Mouse (Mus musculus) gastrocnemius, postnatal 36 days (tissue): ENCODE results near the gene Prickle3. TPM values are rescaled to one million over a fixed set of nuclear protein-coding genes. Genes with fewer than 3 reads are reported as not detected.
"Not testable (repeated sequence)": the region's sequence is repeated elsewhere in the genome, so short reads cannot be mapped to it uniquely, and the experiment has no call there.

Experiments
- DNase-seq, 2 experiments: peaks; one replicate each; pipeline ENCODE4 v3.0.0; 2022
- intact Hi-C: fragments of 180-260 bp; cut with DNase I; formaldehyde crosslinking; loops from one replicate; pipeline ENCODE4 v1.15.1; 2025
- total RNA-seq, 2 experiments: library from RNA; stranded (reverse); gene quantifications; 2 replicates each; pipeline ENCODE4 v1.2.3; 2021

The Prickle3 gene
- total RNA-seq, 2 experiments from 2014 or later: 23.1 to 24.9 TPM

- intact Hi-C loops: no loop called here
- peak; percentile 64 for DNase-seq
Observed at GRCm38 (mm10) chrX:7670390-7670881, 13.4 kb downstream of the Prickle3 start.

- DNase-seq: peak in 1 of 2 experiments; percentile 29
- intact Hi-C loops: no loop called here
Observed at GRCm38 (mm10) chrX:7670921-7671623, 14.0 kb downstream of the Prickle3 start, which contains the start of gene Plp2. Gene Plp2 (minus strand): TSS chrX:7671390.

- DNase-seq: no peak
- intact Hi-C loops: no loop called here
Observed at GRCm38 (mm10) chrX:7672739-7673138, 15.7 kb downstream of the Prickle3 start.

- intact Hi-C loops: no loop called here
- no peak for DNase-seq
Observed at GRCm38 (mm10) chrX:7673578-7674281, 16.7 kb downstream of the Prickle3 start.

GRCm38 (mm10) chrX:7674284-7675000, 17.4 kb downstream of the Prickle3 start:
- intact Hi-C loops: no loop called here
- no peak for DNase-seq

GRCm38 (mm10) chrX:7675001-7675380, 17.9 kb downstream of the Prickle3 start:
- DNase-seq: no peak
- intact Hi-C loops: no loop called here

- intact Hi-C loops: no loop called here
- DNase-seq: no peak
Observed at GRCm38 (mm10) chrX:7678986-7679385, 21.9 kb downstream of the Prickle3 start.

GRCm38 (mm10) chrX:7679405-7680056, 22.5 kb downstream of the Prickle3 start:
- intact Hi-C loops: no loop called here
- DNase-seq: peak; percentile 87 to 88

- DNase-seq: no peak
- intact Hi-C loops: no loop called here
Observed at GRCm38 (mm10) chrX:7680057-7680412, 23.0 kb downstream of the Prickle3 start.

GRCm38 (mm10) chrX:7680864-7681263, 23.8 kb downstream of the Prickle3 start, which contains the start of gene Magix:
Gene Magix (minus strand): TSS chrX:7681251.
- peak in 1 of 2 experiments; percentile 31 for DNase-seq
- intact Hi-C loops: no loop called here

- intact Hi-C loops: no loop called here
Observed at GRCm38 (mm10) chrX:7688321-7688720, 31.3 kb downstream of the Prickle3 start.

GRCm38 (mm10) chrX:7690486-7690885, 33.4 kb downstream of the Prickle3 start:
- intact Hi-C loops: loop anchor here (10.0 kb wide), 2 partner anchors 116 to 266 kb away; partner anchors contain the start of genes Foxp3 and Ppp1r3f
- DNase-seq: no peak

More at GRCm38 (mm10) chrX:7688321-7688720, 31.3 kb downstream of the Prickle3 start:
- DNase-seq: no peak

- DNase-seq: no peak
- intact Hi-C loops: loop anchor here (10.0 kb wide), 2 partner anchors 118 to 268 kb away; partner anchors contain the start of genes Foxp3 and Ppp1r3f
Observed at GRCm38 (mm10) chrX:7692862-7693261, 35.8 kb downstream of the Prickle3 start.

GRCm38 (mm10) chrX:7696520-7696919, 39.5 kb downstream of the Prickle3 start:
- intact Hi-C loops: loop anchor here (10.0 kb wide), 2 partner anchors 122 to 272 kb away; partner anchors contain the start of genes Foxp3 and Ppp1r3f
- no peak for DNase-seq

GRCm38 (mm10) chrX:7696954-7697381, 39.9 kb downstream of the Prickle3 start, which contains the start of gene Gpkow:
Gene Gpkow (plus strand): TSS chrX:7697131.
- DNase-seq: peak; percentile 49 to 76
- intact Hi-C loops: loop anchor here (10.0 kb wide), 2 partner anchors 122 to 272 kb away; partner anchors contain the start of genes Foxp3 and Ppp1r3f

- intact Hi-C loops: not testable (repeated sequence)
Observed at GRCm38 (mm10) chrX:7713764-7714134, 56.7 kb downstream of the Prickle3 start.

GRCm38 (mm10) chrX:7714135-7714899, 57.3 kb downstream of the Prickle3 start, which contains the start of gene Wdr45:
Gene Wdr45 (plus strand): TSS chrX:7714333.
- intact Hi-C loops: not testable (repeated sequence)
- peak; percentile 84 to 91 for DNase-seq

More at GRCm38 (mm10) chrX:7713764-7714134, 56.7 kb downstream of the Prickle3 start:
- DNase-seq: not testable (repeated sequence)

- DNase-seq, intact Hi-C loops: not testable (repeated sequence)
Observed at GRCm38 (mm10) chrX:7716058-7716457, 59.0 kb downstream of the Prickle3 start.
